Mouse (Mus musculus) liver, postnatal 0 days (tissue): ENCODE data around the gene Slc25a22.

Experiments used
- CTCF ChIP-seq: sonication (generic); IDR thresholded peaks from 2 replicates; pipeline ENCODE4 v1.5.1; 2016; ENCODE audit warnings: antibody characterized with exemption, low read depth
- EP300 ChIP-seq: IDR thresholded peaks from 2 replicates; pipeline ENCODE4 v1.6.1; 2016; ENCODE audit warnings: antibody characterized with exemption, low read depth, mild to moderate bottlenecking

DNA sequence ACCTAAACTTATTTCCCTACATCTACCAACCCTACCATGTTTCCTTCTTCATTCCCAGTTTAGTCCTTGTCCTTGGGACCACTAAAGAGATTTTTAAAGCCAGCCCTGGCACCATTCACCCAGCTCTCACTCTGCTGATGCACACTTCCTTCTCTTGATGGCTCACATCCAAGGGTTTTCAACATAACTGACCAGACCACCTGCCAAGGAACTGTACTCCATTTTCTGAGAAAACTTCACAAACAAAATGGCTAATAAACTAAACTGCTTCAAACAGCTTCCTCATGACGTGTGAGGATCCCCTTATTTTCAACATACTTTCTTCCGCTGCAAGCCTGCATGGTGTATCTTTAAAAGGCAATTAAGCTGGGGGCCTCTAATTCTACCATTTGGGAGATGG lies 15.9 kb upstream of the Slc25a22 start:
- TF ChIP-seq CTCF (no peak), EP300 (no peak)
